Mouse (Mus musculus) midbrain, embryonic 15.5 days (tissue): ENCODE data around the gene Asap2. TPM values are rescaled to one million over a fixed set of nuclear protein-coding genes. Genes with fewer than 3 reads are reported as not detected.

Source experiments
- ATAC-seq: fragments of 200-750 bp; cut with Nextera tagmentation; replicated peaks from 2 replicates; pipeline ENCODE4 v1.8.0; 2017; ENCODE audit warnings: moderate TSS enrichment
- H3K27ac ChIP-seq: fragments of 300-500 bp; sonication (generic); 2 replicates; pipeline ENCODE4 v1.5.1; 2015; ENCODE audit warnings: mild to moderate bottlenecking, inconsistent platforms
- H3K27me3 ChIP-seq: fragments of 300-500 bp; sonication (generic); replicated peaks from 2 replicates; pipeline ENCODE4 v1.6.1; 2015; ENCODE audit warnings: inconsistent platforms
- H3K36me3 ChIP-seq: fragments of 300-500 bp; sonication (generic); replicated peaks from 2 replicates; pipeline ENCODE4 v1.6.1; 2015; ENCODE audit warnings: inconsistent platforms
- H3K4me1 ChIP-seq: fragments of 300-500 bp; sonication (generic); 2 replicates; pipeline ENCODE4 v1.6.1; 2015; ENCODE audit warnings: inconsistent platforms
- H3K4me2 ChIP-seq: fragments of 300-500 bp; sonication (generic); 2 replicates; pipeline ENCODE4 v1.6.1; 2015; ENCODE audit warnings: inconsistent platforms, mild to moderate bottlenecking, moderate library complexity
- H3K4me3 ChIP-seq: fragments of 300-500 bp; sonication (generic); 2 replicates; pipeline ENCODE4 v1.5.1; 2015; ENCODE audit warnings: mild to moderate bottlenecking, inconsistent platforms
- H3K9ac ChIP-seq: fragments of 300-500 bp; sonication (generic); 2 replicates; pipeline ENCODE4 v1.6.1; 2015; ENCODE audit warnings: mild to moderate bottlenecking, inconsistent platforms
- H3K9me3 ChIP-seq: fragments of 300-500 bp; sonication (generic); 2 replicates; pipeline ENCODE4 v1.6.1; 2016; ENCODE audit warnings: inconsistent platforms
- WGBS: fragments of 180-500 bp; shearing (Covaris S2); methylation state at CpG from one replicate; pipeline ENCODE4 v1.1.7; 2015; ENCODE audit warnings: mixed read lengths; 5-methylcytosine and 5-hydroxymethylcytosine counted together
- polyA plus RNA-seq: library from polyadenylated mRNA; unstranded; fragments of >200 nt; fragmentation: Nextera tagmentation; extraction: Ambion mirVana; gene quantifications from 2 replicates; pipeline ENCODE4 v1.2.1, GENCODE M21; 2015

Asap2 gene
- polyA plus RNA-seq, 1 experiment from 2014 or later = 13.9 TPM

GRCm38 (mm10) chr12:21205799-21206198, 215.5 kb downstream of the Asap2 start:
- H3K27me3 ChIP-seq = no peaks in the 10 kb centered on the region
- H3K27ac ChIP-seq = no peak overlapping the region
- H3K9ac ChIP-seq = no peak overlapping the region
- WGBS = 98% methylated on average over 4 of the region's 4 CpGs
- no peak overlapping the region for H3K4me2 ChIP-seq
- H3K9me3 ChIP-seq = no peaks in the 10 kb centered on the region
- H3K4me3 ChIP-seq = no peak overlapping the region
- H3K4me1 ChIP-seq = peaks cover 22% of the 10 kb centered on the region
- ATAC-seq = no peak
- H3K36me3 ChIP-seq = peaks cover 5% of the 10 kb centered on the region; the same call in 1 of the 2 replicates

GRCm38 (mm10) chr12:21207422-21207821, 217.2 kb downstream of the Asap2 start:
- ATAC-seq = no peak
- Histone ChIP-seq H3K4me3 (no peak overlapping the region), H3K36me3 (peaks cover 8% of the 10 kb centered on the region; the same call in 1 of the 2 replicates), H3K9me3 (no peaks in the 10 kb centered on the region), H3K27me3 (no peaks in the 10 kb centered on the region), H3K4me2 (no peak overlapping the region), H3K9ac (no peak overlapping the region), H3K27ac (no peak overlapping the region), H3K4me1 (peaks cover 22% of the 10 kb centered on the region)
- WGBS = 88% methylated on average over 5 of the region's 5 CpGs

DNA sequence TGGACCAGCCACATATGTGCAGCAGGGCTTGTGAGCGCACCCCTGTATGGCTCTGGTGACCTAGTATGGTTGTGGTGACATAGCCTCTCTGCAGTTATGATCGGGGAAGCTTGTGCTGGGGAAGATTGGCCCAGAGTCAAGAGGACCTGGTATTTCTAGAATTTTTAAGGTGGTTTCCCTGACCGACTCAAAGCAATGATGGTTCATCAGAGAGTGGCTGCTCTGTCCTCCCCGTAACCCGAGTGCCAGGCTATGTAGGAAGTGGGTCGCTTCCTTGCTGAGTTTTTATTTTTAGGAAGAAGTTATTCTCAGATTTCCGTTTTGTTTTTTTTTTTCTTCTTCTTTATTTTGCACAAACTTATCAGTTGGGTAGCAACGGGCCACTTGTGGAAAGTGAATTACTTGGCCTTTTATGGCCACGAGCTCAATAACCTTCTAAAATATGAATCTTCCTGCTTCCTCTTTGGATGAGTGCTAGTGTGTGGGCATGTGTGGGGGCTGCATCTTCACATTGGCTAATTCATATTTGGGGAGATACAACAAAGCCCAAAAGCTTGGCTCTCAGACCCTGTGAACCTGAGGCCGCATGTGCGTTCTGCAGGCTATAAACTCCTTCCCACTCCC, 218.0 kb downstream of the Asap2 start:
- no peak overlapping the region for H3K4me2 ChIP-seq
- no peaks in the 10 kb centered on the region for H3K9me3 ChIP-seq
- WGBS = 91% methylated on average over 11 of the region's 11 CpGs
- H3K9ac ChIP-seq = no peak overlapping the region
- H3K4me3 ChIP-seq = no peak overlapping the region
- H3K36me3 ChIP-seq = peaks cover 15% of the 10 kb centered on the region; the same call in 1 of the 2 replicates
- peaks cover 20% of the 10 kb centered on the region for H3K4me1 ChIP-seq
- H3K27ac ChIP-seq = no peak overlapping the region
- H3K27me3 ChIP-seq = no peaks in the 10 kb centered on the region
- no peak for ATAC-seq

DNA sequence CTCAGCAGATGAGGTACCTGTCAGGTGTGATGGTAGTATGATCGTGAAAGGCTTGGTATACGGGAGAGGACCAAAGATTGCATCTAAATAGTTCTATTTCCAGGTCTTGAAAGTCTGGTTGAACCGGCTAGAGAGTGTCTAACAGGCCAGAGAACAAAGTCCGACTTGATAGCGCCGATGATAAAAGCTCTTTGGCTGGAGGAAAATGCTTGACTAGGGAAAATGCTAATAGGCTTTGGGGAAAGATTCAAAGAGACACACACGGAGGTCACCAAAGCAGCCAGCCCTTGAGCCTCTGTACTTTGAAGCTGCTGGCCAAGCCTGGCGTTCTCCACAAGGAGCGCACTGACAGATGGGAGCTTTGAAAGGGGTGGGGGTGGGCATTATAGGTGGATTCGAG, 219.0 kb downstream of the Asap2 start:
- Histone ChIP-seq H3K27me3 (no peaks in the 10 kb centered on the region), H3K27ac (no peak overlapping the region), H3K4me3 (no peak overlapping the region), H3K9me3 (no peaks in the 10 kb centered on the region), H3K4me1 (peaks cover 11% of the 10 kb centered on the region), H3K9ac (no peak overlapping the region), H3K36me3 (peaks cover 22% of the 10 kb centered on the region; the same call in 1 of the 2 replicates), H3K4me2 (no peak overlapping the region)
- WGBS = 72% methylated on average over 10 of the region's 10 CpGs
- no peak for ATAC-seq

DNA sequence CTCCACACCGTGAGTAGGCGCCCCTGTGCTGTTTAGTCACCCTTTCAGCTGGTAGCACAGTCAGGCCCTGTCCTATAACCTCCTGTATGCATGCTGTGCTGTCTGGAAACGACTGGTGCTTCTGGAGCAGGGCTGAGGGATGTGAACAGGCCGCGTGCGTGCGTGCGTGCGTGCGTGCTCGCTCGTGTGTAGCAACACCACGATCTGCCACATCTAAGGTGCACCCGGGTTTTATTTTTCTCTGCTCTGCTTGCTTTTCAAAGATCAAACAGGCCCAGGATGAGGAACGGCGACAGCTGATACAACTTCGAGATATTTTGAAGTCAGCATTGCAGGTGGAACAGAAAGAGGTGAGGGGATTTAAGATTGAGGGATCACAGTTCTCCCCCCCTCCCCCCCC, 222.6 kb downstream of the Asap2 start:
- no peaks in the 10 kb centered on the region for H3K27me3 ChIP-seq
- H3K36me3 ChIP-seq = peaks cover 27% of the 10 kb centered on the region; the same call in 1 of the 2 replicates
- H3K4me1 ChIP-seq = 0 out of 2 replicates have a peak, but pooled peaks cover 2% of the 10 kb centered on the region
- no peak overlapping the region for H3K27ac ChIP-seq
- no peak for ATAC-seq
- WGBS = 88% methylated on average over 17 of the region's 17 CpGs
- H3K9ac ChIP-seq = no peak overlapping the region
- no peaks in the 10 kb centered on the region for H3K9me3 ChIP-seq
- H3K4me2 ChIP-seq = no peak overlapping the region
- no peak overlapping the region for H3K4me3 ChIP-seq

- WGBS = 93% methylated on average over 8 of the region's 8 CpGs
Observed at GRCm38 (mm10) chr12:21214551-21215165, 224.4 kb downstream of the Asap2 start.

DNA sequence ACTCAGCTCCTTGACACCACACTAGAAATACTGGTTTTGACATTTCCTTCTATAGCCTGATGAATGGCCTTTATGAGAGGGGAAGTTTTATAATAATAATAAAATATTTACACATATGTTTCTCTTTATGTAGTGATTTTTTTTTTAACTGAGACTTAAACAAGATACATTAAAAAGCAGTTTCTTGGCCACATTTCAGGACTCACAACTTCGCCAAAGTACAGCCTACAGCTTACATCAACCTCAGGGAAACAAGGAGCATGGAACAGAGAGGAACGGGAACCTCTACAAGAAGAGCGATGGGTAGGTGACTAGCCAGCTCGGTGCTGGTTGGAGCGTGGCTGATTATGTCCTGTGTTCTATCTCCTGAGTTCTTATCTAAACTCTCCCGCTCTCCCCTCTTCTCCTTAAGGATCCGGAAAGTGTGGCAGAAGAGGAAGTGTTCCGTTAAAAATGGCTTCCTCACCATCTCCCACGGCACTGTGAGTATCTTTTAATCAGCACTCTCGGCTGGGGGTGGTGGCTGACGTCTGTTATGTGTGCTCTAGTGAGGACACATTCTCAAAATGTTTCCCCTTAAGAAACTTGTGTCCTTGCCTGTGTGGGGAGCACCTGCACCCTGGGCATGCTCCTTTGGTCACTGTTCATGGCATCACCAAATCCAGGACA, 227.7 kb downstream of the Asap2 start:
- no peak for ATAC-seq
- no peak overlapping the region for H3K9ac ChIP-seq
- H3K4me1 ChIP-seq = no peaks in the 10 kb centered on the region
- no peak overlapping the region for H3K4me2 ChIP-seq
- H3K27ac ChIP-seq = no peak overlapping the region
- H3K4me3 ChIP-seq = no peak overlapping the region
- no peaks in the 10 kb centered on the region for H3K27me3 ChIP-seq
- 93% methylated on average over 11 of the region's 11 CpGs for WGBS
- peaks cover 27% of the 10 kb centered on the region; the same call in 1 of the 2 replicates for H3K36me3 ChIP-seq
- no peaks in the 10 kb centered on the region for H3K9me3 ChIP-seq

More at GRCm38 (mm10) chr12:21214551-21215165, 224.4 kb downstream of the Asap2 start:
- no peak for ATAC-seq
- no peak overlapping the region for H3K4me2 ChIP-seq
- peaks cover 24% of the 10 kb centered on the region; the same call in 1 of the 2 replicates for H3K36me3 ChIP-seq
- no peaks in the 10 kb centered on the region for H3K9me3 ChIP-seq
- H3K27ac ChIP-seq = no peak overlapping the region
- H3K4me1 ChIP-seq = 0 out of 2 replicates have a peak, but pooled peaks cover under 1% of the 10 kb centered on the region
- H3K27me3 ChIP-seq = no peaks in the 10 kb centered on the region
- no peak overlapping the region for H3K9ac ChIP-seq
- no peak overlapping the region for H3K4me3 ChIP-seq

DNA sequence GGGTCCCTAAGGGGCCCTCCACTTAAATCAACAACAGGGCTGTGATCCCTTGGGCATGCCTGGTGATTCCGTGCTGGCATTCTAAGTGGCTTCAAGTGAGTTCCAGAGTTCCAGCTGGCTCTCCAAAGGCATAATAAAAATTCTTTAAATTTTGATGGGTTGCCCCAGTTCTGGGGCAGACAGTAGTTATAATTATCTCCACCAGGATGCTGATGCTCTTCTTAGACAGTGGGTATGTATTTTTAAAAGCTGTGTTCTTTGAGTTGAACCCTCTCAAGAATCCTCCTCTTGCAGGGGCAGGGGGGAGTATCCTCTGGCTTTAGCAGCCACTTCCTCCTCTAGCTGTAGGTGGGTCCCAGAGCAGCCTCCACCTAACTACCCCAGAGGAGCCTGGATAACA, 230.3 kb downstream of the Asap2 start:
- Histone ChIP-seq H3K9me3 (no peaks in the 10 kb centered on the region), H3K4me2 (no peak overlapping the region), H3K27me3 (no peaks in the 10 kb centered on the region), H3K36me3 (peaks cover 16% of the 10 kb centered on the region; the same call in 1 of the 2 replicates), H3K4me1 (no peaks in the 10 kb centered on the region), H3K27ac (no peak overlapping the region), H3K9ac (no peak overlapping the region), H3K4me3 (no peak overlapping the region)
- no peak for ATAC-seq
- 85% methylated on average over 1 of the region's 1 CpGs for WGBS

- ATAC-seq = no peak
Observed at GRCm38 (mm10) chr12:21223923-21224322, 233.7 kb downstream of the Asap2 start.

GRCm38 (mm10) chr12:21225358-21225757, 235.1 kb downstream of the Asap2 start:
- 0 out of 2 replicates have a peak, but pooled peaks cover 4% of the 10 kb centered on the region for H3K4me1 ChIP-seq
- no peak overlapping the region for H3K4me2 ChIP-seq
- H3K9me3 ChIP-seq = no peaks in the 10 kb centered on the region
- H3K27ac ChIP-seq = no peak overlapping the region
- H3K36me3 ChIP-seq = peaks cover 10% of the 10 kb centered on the region; the same call in 1 of the 2 replicates
- no peak for ATAC-seq
- WGBS = 73% methylated on average over 8 of the region's 8 CpGs
- H3K4me3 ChIP-seq = no peak overlapping the region
- H3K9ac ChIP-seq = no peak overlapping the region
- no peaks in the 10 kb centered on the region for H3K27me3 ChIP-seq

More at GRCm38 (mm10) chr12:21223923-21224322, 233.7 kb downstream of the Asap2 start:
- no peak overlapping the region for H3K27ac ChIP-seq
- WGBS = 93% methylated on average over 4 of the region's 4 CpGs
- no peaks in the 10 kb centered on the region for H3K9me3 ChIP-seq
- H3K4me3 ChIP-seq = no peak overlapping the region
- H3K9ac ChIP-seq = no peak overlapping the region
- no peak overlapping the region for H3K4me2 ChIP-seq
- H3K4me1 ChIP-seq = 0 out of 2 replicates have a peak, but pooled peaks cover 4% of the 10 kb centered on the region
- no peaks in the 10 kb centered on the region for H3K27me3 ChIP-seq
- peaks cover 9% of the 10 kb centered on the region; the same call in 1 of the 2 replicates for H3K36me3 ChIP-seq

DNA sequence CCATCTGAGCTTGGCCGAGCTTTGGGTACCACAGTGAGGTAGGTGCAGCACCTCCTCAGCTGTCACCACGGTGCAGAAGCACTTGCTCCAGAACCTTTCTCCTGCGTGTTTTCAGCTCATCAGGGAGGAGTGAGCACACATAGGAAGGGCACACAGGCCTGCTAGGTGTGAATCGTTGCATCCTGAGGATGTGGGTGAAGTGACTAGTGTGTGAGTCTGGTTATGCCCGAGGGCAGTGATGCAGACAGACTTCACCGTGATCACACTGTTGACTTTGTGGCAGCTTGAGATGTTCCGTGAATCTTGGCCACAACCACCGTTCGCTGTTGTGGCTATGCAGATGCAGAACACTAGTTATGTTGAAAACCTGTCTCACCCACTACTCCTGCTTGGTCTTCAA, 236.1 kb downstream of the Asap2 start:
- WGBS = 90% methylated on average over 9 of the region's 9 CpGs
- ATAC-seq = no peak

More for the DNA sequence above, 236.1 kb downstream of the Asap2 start:
- H3K4me1 ChIP-seq = 0 out of 2 replicates have a peak, but pooled peaks cover 4% of the 10 kb centered on the region
- H3K27me3 ChIP-seq = no peaks in the 10 kb centered on the region
- H3K9ac ChIP-seq = no peak overlapping the region
- no peak overlapping the region for H3K27ac ChIP-seq
- H3K4me2 ChIP-seq = no peak overlapping the region
- no peaks in the 10 kb centered on the region for H3K9me3 ChIP-seq
- H3K36me3 ChIP-seq = peaks cover 10% of the 10 kb centered on the region; the same call in 1 of the 2 replicates
- no peak overlapping the region for H3K4me3 ChIP-seq
